Mouse (Mus musculus) left cerebral cortex, postnatal 10 days (tissue): ENCODE data around the gene Yars2. TPM values are rescaled to one million over a fixed set of nuclear protein-coding genes. Genes with fewer than 3 reads are reported as not detected.
"Not testable (repeated sequence)": the region's sequence is repeated elsewhere in the genome, so short reads cannot be mapped to it uniquely, and the experiment has no call there.

Experiments
- DNase-seq, 2 experiments: peaks; one replicate each; pipeline ENCODE4 v3.0.0; 2021 to 2022; ENCODE audit warnings: low spot score in 2 of 2, mixed read lengths in 1 of 2; ENCODE audit errors: extremely low spot score in 1 of 2
- intact Hi-C: fragments of 180-260 bp; cut with DNase I; formaldehyde crosslinking; loops from one replicate; pipeline ENCODE4 v1.15.1; 2025
- total RNA-seq, 2 experiments: library from RNA; stranded (reverse); gene quantifications; 2 replicates each; pipeline ENCODE4 v1.2.3; 2021

Gene Yars2
- total RNA-seq = 10 to 100 TPM; 20.0 to 20.8 TPM

DNA sequence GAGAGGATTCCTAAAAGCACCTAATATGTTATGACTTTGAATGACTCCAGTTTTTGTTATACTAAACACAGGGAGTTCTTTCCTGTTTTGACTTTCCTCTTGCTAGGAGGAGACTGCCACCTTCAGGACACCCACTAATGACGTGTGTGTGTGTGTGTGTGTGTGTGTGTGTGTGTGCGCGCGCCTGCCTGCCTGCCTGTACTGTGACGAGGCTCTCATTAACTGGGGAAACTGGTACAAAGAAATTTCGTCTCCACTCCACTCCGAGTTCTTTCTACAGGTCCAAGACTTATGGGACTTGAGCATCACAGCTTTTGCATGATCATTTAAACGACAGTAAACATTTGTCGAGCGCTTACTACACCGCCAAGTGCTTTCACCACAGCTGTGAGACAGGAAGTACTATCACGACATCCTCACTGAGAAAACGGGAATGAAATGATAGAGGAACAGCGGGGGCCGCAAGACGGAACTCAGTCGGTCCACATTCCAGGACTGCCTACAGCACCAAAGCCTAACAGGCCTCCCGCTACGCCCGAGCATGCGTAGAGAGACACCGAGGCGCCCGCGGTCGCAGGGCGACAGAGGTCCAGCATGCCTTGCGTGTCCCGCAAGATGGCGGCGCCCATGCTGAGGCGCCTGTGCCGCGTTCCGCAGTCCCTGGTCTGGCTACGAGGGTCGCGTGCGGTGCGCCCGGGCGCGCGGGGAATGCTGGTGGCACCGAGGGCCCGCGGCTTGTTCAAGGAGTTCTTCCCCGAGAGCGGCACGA lies at the start of gene Yars2:
Gene Yars2, plus strand, starts transcription at position 597 of the 769 bp plus-strand sequence.
- intact Hi-C loops = loop anchor here (5.0 to 10.0 kb wide), 4 partner anchors 100 to 668 kb away; partner anchors contain the start of genes Top3b and Vpreb1

GRCm38 (mm10) chr16:16253326-16254074 lies 49.3 kb upstream of the Yars2 start:
- intact Hi-C loops = no loop called here
- no peak for DNase-seq

More for the DNA sequence above, at the start of gene Yars2:
- peak; percentile 92 to 95 for DNase-seq

DNA sequence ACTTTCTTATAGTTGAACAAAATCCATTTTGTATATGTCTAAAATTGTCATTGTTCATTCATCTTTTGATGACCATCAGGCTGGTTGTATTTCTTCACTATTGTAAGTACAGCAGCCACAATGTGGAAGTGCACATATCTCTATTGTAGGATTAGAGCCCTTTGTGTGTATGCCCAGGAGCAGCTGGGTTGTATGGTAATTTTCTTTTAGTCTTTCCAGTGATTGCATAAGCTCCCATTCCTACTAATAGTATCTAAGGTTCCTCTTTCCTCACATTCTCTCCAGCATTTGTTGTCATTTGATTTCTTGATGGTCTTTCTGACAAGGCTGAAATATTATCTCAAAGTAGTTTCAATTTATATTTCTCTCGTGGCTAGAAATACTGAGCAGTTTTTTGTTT lies 47.5 kb upstream of the Yars2 start:
- intact Hi-C loops = no loop called here

GRCm38 (mm10) chr16:16255874-16256273 lies 46.9 kb upstream of the Yars2 start:
- DNase-seq = no peak
- intact Hi-C loops = no loop called here

More for the DNA sequence above, 47.5 kb upstream of the Yars2 start:
- DNase-seq = no peak

DNA sequence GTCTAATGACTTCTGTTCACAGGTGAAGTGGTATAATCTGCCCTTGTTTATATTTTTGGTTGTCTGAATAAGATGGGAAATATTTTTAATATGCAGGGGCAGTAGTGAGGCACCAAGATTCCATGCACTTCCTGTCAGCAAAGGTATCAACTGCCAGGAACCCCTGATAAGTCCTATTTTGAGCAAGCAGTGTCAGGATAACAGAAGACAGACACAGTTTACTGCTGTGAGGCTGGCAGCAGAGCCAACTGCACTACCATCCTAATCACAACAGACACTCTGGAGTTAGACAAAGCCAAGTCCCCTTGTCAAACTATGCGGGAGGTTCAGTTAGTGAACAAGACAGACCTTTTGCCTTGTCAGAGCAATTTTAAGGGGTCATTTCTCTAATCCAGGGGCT lies 46.1 kb upstream of the Yars2 start:
- DNase-seq = no peak
- intact Hi-C loops = no loop called here

DNA sequence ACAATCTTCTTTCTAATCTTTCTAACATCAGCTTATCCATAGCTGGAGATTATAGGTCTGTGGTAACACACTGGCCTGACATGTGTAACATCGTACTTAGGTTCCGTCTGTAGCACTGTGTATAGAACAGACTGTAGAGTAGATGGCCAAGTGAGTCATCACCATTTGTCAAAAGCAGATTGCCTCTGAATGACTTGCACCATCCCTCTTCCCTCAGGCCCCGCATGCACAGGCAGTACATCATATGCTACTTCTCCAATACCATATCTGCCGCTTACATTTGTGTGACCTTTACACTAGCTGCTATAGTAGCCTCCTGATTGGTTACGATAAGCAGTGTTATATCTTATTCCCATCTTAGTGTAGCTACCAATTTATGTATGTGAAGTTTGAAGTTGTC lies 41.9 kb upstream of the Yars2 start:
- no peak for DNase-seq
- intact Hi-C loops = no loop called here

- intact Hi-C loops = no loop called here
- DNase-seq = no peak
These were observed 41.3 kb upstream of the Yars2 start for GRCm38 (mm10) chr16:16261481-16261880.

DNA sequence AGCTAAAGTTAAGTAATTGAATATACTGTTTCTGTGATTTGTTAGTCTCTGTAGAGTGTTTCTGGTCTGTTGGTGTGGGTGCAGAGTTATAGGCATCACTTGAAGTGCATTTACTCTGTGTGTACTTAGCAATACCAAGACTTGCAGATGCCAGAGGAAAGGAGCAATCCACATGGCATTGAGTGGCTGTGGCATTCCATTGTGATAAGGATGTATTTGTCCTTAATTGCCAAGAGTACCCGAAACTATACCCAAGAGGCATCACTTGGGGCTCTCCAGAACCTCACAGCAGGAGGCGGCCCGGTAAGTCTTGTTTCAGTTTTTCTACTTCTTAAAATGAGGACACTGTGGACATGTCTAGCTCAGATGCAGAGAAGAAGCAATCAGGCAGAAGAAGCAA lies 40.3 kb upstream of the Yars2 start:
- intact Hi-C loops = no loop called here
- no peak for DNase-seq

- DNase-seq = no peak
- intact Hi-C loops = no loop called here
These were observed 29.8 kb upstream of the Yars2 start for GRCm38 (mm10) chr16:16272978-16273377.

DNA sequence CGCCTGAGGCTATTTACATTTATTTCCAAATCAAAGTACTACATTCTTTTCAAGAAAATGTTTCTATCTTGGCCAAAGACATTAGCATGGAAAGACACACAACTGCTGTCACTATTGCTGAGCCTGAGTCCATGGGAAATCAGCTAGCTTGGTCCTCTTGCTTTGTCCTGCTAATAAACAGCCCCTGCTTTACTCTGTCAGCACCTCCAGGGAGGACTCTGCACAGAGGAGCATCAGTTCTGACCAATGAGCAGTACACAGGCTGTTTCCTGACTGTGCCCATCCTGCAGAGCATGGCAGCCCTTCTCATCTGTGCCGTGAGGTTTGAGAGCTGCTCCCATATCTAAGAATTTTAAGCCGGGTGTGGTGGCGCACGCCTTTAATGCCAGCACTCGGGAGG lies 29.0 kb upstream of the Yars2 start:
- no peak for DNase-seq
- intact Hi-C loops = no loop called here

- peak; percentile 16 to 65 for DNase-seq
- intact Hi-C loops = loop anchor here (5.0 to 10.0 kb wide), 4 partner anchors 101 to 668 kb away; partner anchors contain the start of genes Top3b and Vpreb1
These were observed 518 bp downstream of the Yars2 start for GRCm38 (mm10) chr16:16303138-16303827.

DNA sequence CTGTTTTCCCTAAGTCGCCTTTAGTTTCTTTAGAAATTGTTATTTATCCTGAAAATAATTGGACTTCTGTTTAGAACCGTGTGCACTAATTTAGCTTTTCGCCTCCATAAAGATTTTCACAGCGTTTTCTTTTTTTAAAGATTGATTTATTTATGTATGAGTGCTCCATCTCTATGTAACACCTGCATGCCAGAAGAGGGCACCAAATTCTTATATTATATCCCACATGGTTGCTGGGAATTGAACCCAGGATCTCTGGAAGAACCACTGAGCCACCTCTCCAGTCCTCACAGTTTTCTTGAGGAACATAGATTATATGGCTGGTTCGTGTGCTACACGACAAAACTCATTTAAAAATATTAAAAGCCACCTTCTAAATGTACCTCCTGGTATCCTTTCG lies 1.1 kb downstream of the Yars2 start:
- DNase-seq = no peak
- intact Hi-C loops = loop anchor here (5.0 to 10.0 kb wide), 4 partner anchors 102 to 669 kb away; partner anchors contain the start of genes Top3b and Vpreb1

GRCm38 (mm10) chr16:16311319-16311718 lies 8.6 kb downstream of the Yars2 start:
- no peak for DNase-seq
- intact Hi-C loops = no loop called here

DNA sequence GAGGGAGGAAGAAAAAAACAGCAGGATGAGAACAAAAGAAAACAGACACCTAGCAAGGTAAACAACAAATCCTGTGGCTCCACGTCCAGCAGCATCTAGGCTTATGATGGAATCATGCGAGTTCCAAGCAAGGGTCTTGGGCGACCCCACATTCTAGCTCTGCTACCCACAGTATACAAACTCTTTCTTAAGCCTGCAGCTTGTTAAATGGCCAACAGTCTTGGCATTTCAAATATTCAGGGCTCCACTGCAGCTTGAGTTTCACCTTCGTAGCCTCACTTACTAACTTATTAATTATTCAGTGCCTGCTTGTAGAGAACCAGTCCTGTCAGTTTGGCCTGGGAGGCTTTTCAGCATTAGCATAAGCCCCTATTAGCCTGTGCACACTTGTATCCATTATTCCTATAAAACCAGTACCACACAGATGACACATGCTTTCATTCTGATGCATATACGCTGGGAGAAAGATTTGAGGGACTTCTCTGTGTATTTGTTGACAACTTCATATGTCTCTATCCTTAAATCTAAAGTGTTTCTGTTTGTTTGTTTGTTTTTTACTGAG lies 23.1 kb downstream of the Yars2 start:
- DNase-seq = no peak
- intact Hi-C loops = no loop called here

- intact Hi-C loops = no loop called here
- DNase-seq = no peak
These were observed 43.7 kb downstream of the Yars2 start for GRCm38 (mm10) chr16:16346420-16346819.

DNA sequence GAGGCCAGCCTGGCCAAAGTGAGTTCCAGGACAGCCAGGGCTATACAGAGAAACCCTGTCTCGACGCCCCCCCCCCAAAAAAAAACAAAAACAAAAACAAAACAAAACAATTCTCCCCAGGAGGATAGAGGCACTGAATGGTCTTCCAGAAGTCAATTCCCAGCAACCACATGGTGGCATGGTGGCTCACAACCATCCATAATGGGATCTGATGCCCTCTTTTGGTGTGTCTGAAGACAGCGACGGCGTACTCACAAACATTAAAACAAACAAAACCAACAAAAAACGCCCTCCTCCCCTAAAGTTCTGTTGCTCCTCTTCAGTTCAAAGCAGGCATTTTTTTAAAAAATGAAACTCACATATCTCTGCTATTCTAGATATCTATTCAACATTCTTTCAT lies 55.1 kb downstream of the Yars2 start:
- intact Hi-C loops = loop anchor here (10.0 kb wide), 1 partner anchor 207 kb away; no protein-coding TSS in a partner anchor
- DNase-seq = no peak

GRCm38 (mm10) chr16:16358481-16359100 lies 55.8 kb downstream of the Yars2 start, which contains the start of gene Dnm1l:
Gene Dnm1l, minus strand, starts transcription at chr16:16358959.
- intact Hi-C loops = loop anchor here (10.0 kb wide), 1 partner anchor 206 kb away; no protein-coding TSS in a partner anchor
- peak; percentile 87 to 96 for DNase-seq

DNA sequence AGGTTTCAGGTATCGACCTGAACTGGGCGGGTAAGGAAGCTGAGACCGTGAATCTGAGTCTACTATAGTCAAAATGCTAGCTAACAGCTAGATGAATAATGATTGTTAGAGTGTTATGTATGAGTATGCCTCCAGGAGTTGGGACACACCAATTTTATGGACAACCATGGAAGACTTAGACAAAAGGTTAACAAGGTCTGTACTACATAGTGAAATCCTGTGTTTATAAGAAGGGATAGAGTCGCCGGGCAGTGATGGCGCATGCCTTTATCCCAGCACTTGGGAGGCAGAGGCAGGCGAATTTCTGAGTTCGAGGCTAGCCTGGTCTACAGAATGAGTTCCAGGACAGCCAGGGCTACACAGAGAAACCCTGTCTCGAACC lies 56.3 kb downstream of the Yars2 start:
- intact Hi-C loops = loop anchor here (10.0 kb wide), 1 partner anchor 206 kb away; no protein-coding TSS in a partner anchor
- DNase-seq = not testable (repeated sequence)
